Mouse (Mus musculus) kidney, adult 2 months (tissue): ENCODE measurements around the gene Ifit3b. TPM values are rescaled to one million over a fixed set of nuclear protein-coding genes. Genes with fewer than 3 reads are reported as not detected.
"Not testable (repeated sequence)": the region's sequence is repeated elsewhere in the genome, so short reads cannot be mapped to it uniquely, and the experiment has no call there.

Experiments
- DNase-seq: peaks from one replicate; pipeline ENCODE4 v3.0.0; 2021
- H3K27ac ChIP-seq: fragments of 200-500 bp; 2 replicates; pipeline ENCODE4 v1.5.1; 2012; ENCODE audit warnings: low read depth, low read length, control low read depth, inconsistent platforms; ENCODE audit not compliant: insufficient read depth
- H3K27me3 ChIP-seq: fragments of 200-500 bp; replicated peaks from 2 replicates; pipeline ENCODE4 v1.6.1; 2012; ENCODE audit warnings: mild to moderate bottlenecking, moderate library complexity, low read length, inconsistent platforms; ENCODE audit not compliant: control insufficient read depth, insufficient read depth
- H3K36me3 ChIP-seq: fragments of 200-500 bp; 2 replicates; pipeline ENCODE4 v1.6.1; 2012; ENCODE audit warnings: mild to moderate bottlenecking, moderate library complexity, low read length, inconsistent platforms; ENCODE audit not compliant: control insufficient read depth, insufficient read depth
- H3K4me1 ChIP-seq: fragments of 200-500 bp; 2 replicates; pipeline ENCODE4 v1.6.1; 2011; ENCODE audit warnings: low read length; ENCODE audit not compliant: control insufficient read depth, insufficient read depth
- H3K4me3 ChIP-seq: fragments of 200-500 bp; 2 replicates; pipeline ENCODE4 v1.5.1; 2011; ENCODE audit warnings: mild to moderate bottlenecking, low read depth, low read length, control low read depth; ENCODE audit not compliant: insufficient read depth
- CTCF ChIP-seq: fragments of 200-500 bp; conservative IDR thresholded peaks from 2 replicates; pipeline ENCODE4 v1.5.1; 2011; ENCODE audit warnings: low read depth, mild to moderate bottlenecking, control low read depth, low read length, moderate library complexity, mixed read lengths; ENCODE audit not compliant: insufficient read depth, insufficient read length
- POLR2A ChIP-seq: fragments of 200-500 bp; IDR thresholded peaks from one replicate; pipeline ENCODE4 v1.6.1; 2011; ENCODE audit warnings: low read depth, low read length, control low read depth
- WGBS: fragments of 180-500 bp; shearing (Covaris S2); methylation state at CpG from one replicate; pipeline ENCODE4 v1.1.7; 2018; 5-methylcytosine and 5-hydroxymethylcytosine counted together
- polyA plus RNA-seq: library from polyadenylated mRNA; depleted of rRNA; stranded (reverse); fragments of >200 nt; gene quantifications from 2 replicates; pipeline ENCODE4 v1.2.3, GENCODE M21; 2012

Gene Ifit3b
- polyA plus RNA-seq, 1 experiment = 6.0 TPM

DNA sequence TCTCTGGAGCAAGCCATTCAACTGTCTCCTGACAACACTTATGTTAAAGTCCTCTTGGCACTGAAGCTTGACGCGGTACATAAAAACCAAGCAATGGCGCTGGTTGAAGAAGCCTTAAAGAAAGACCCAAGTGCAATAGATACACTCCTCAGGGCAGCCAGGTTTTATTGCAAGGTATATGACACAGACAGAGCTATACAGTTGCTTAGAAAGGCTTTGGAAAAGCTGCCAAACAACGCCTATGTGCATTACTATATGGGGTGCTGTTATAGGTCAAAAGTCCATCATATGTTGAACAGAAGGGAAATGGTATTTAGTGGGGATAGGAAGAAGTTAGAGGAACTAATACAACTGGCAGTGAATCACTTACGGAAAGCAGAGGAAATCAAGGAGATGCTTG lies 34.1 kb upstream of the Ifit3b start:
- DNase-seq = no peak
- Histone ChIP-seq H3K27ac (no peak overlapping the region), H3K4me1 (peaks cover 8% of the 10 kb centered on the region), H3K36me3 (no peaks in the 10 kb centered on the region), H3K27me3 (no peaks in the 10 kb centered on the region), H3K4me3 (no peak overlapping the region)
- TF ChIP-seq CTCF = no peak
- TF ChIP-seq POLR2A = no peak
- WGBS = 97% methylated on average over 5 of the region's 5 CpGs

DNA sequence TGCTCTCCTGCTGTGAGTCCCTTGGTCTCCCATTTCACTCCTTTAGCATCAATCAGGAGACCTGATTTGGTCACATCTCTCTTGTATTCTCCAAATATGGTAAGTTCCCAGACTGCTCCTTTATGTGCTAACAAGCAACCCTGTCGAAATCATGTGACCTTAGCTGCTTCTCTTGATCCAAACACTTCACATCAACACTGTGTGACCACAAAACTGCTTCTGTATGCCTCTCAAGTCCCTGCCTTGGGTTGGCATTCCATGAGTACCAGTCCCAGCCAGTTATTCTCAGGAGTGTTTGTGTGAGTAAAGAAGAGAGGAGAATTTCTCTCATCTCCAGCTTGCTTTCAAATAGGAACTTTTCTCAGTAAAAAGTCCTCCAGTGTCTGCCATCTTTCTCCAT lies 30.6 kb upstream of the Ifit3b start:
- whole genome bisulfite sequencing = 76% methylated on average over 1 of the region's 1 CpGs
- H3K4me1 ChIP-seq = no peaks in the 10 kb centered on the region
- H3K27me3 ChIP-seq = no peaks in the 10 kb centered on the region
- H3K27ac ChIP-seq = no peak overlapping the region
- no peak for DNase-seq
- TF ChIP-seq POLR2A (no peak), CTCF (no peak)
- H3K4me3 ChIP-seq = no peak overlapping the region
- H3K36me3 ChIP-seq = no peaks in the 10 kb centered on the region

DNA sequence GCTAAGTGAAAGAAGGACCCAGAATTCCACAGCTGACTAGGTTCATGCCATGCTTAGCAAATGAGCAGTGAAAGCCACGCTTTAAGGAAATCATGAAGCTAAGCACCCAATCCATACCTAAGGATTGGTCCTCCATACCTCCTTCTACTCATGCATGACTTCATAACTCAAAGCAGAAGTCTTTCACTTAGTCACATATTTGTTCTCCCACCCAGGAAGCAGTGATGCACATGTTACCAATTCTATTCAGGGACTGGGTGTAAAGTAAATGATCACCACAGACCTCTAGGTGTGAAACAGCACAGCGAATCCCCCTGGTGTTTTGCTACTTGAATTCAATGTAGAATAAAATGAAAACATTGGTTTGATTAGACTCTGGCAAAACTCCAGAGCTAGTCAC lies 25.1 kb upstream of the Ifit3b start:
- H3K36me3 ChIP-seq, H3K4me3 ChIP-seq, DNase-seq, H3K4me1 ChIP-seq, H3K27me3 ChIP-seq: not testable (repeated sequence)
- WGBS = 44% methylated on average over 2 of the region's 2 CpGs
- H3K27ac ChIP-seq = peak overlapping the region; percentile 80

DNA sequence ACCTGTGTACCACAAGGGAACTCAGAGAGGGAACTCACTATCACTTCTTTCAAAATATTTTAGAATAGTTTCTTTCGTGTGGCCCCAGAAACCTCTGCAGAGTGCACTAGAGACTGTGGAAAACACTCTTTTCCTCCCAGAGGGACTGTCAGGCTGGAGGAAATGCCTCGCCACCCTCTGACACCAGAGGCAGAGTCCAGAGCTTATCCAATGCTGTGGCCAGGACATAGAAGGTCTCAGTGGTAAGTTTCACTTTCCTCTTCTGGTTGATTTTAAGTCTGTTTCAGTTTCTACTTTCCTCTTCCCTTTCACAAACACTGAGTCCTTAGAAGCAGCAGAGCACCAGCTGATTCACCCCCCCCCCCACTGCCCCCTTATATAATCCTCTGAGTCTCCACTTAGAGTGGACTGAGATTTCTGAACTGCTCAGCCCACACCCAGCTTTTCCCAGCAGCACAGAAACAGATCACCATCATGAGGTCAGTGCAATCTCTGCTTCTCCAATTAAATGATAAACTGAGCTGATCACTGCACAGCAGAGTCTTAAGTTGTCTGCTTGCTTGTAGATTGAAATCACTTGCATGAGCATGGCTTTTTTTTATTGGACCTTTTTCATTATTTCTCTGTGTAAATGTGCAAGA lies 24.5 kb upstream of the Ifit3b start, which contains the start of gene Ifit3:
Gene Ifit3 (plus strand): TSS at position 406 of the 641 bp plus-strand sequence.
- peak; percentile 71 for DNase-seq
- H3K27me3 ChIP-seq, H3K36me3 ChIP-seq, H3K4me1 ChIP-seq: not testable (repeated sequence)
- H3K27ac ChIP-seq = peak within 1 kb of the TSS; percentile 85
- peak within 1 kb of the TSS; percentile 31; the same call in 1 of the 2 replicates for H3K4me3 ChIP-seq
- WGBS = 12% methylated on average over 2 of the region's 2 CpGs

DNA sequence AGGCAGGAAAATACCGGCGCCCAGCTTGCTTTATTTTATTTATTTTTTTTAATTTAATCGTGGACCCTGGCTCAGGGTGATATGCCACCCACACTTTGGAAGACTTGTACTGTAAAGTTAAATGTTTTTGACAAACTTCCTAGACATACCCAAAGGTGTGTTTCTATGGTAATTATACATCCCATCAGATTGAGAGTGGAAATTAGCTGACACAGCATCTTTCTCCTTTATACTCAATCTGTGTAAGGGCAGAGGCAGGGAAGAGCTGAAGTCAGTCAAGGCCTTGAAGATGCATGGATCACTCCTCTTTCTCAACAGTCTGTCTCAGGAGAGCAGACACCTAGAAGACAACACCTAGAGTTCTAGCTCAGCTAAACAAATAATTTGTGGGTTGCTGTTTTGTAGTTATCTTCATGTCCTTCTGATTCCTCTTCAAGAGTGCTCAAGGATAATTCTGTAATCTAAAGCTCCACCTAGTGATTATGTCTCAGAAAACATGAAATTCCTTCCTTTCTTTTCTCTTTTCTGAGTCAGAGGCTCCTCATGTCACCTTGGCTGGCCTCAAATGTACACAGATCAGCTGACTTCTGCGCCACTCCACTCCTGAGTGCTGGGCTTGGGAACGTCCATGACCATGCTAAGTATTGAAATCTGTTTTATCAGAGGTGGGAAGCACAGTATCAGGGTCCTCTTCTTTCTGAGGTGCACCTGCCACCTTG lies 21.9 kb upstream of the Ifit3b start:
- not testable (repeated sequence) for H3K4me3 ChIP-seq, H3K36me3 ChIP-seq, H3K27ac ChIP-seq, H3K27me3 ChIP-seq, H3K4me1 ChIP-seq
- 66% methylated on average over 5 of the region's 5 CpGs for WGBS
- DNase-seq = peak; percentile 27

DNA sequence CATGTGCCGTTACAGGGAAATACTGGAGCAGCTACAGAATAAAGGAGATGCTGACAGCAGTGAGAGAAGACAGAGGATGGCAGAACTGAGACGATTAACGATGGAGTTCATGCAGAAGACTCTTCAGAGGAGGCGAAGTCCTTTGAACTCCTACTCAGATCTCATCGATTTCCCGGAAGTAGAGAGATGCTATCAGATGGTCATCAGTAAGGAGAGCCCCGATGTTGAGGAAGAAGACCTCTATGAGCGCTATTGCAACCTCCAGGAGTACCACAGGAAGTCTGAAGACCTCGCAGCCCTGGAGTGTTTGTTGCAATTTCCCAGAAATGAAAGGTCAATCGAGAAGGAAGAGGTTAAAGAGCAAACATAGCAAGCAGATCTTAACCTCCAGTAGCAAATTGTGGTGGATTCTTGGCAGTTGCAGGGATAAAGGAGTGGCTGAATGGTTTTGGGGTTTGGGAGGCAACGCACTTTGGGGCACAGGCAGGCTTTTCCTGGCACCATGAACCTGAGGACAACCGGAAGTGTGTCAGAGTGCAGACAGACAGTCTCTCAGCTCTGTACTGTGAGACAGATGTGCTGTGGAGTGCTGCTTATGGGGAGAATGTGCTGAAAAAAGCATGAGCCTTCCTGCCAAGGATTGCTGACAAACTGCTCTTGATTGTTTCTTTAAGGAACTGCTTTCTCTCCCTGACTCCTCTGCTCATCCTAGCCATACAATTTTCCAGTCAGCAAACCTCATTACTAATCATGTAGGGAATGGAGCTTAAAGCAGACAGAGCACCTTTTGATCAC lies 19.7 kb upstream of the Ifit3b start:
- not testable (repeated sequence) for H3K27me3 ChIP-seq, H3K4me1 ChIP-seq, H3K4me3 ChIP-seq, H3K36me3 ChIP-seq
- WGBS = 62% methylated on average over 7 of the region's 12 CpGs
- H3K27ac ChIP-seq = peak overlapping the region; percentile 39; the same call in 1 of the 2 replicates
- peak; percentile 53 for DNase-seq

DNA sequence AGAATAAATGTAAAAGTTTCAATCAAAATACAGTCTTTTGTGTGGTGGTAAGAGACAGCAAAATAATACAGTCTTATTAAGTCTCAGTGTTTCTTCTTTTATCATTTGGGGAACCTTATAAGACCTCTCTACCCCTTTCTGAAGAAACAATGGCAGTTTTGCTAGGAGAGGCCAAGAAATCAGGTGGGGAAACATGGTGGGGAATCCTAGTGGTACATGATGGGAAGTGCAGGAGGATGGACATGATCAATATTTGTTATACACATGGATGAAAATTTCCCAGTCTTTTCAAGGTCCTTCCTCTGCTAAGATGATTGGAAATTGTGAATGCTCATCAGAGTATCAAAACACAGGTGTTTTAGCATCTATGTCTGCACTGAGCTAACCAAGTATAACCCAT lies 18.8 kb upstream of the Ifit3b start:
- TF ChIP-seq POLR2A (no peak), CTCF (no peak)
- Histone ChIP-seq H3K4me1 (peaks cover 3% of the 10 kb centered on the region; the same call in 1 of the 2 replicates), H3K27me3 (no peaks in the 10 kb centered on the region), H3K36me3 (no peaks in the 10 kb centered on the region), H3K27ac (no peak overlapping the region), H3K4me3 (no peak overlapping the region)
- no peak for DNase-seq
